Mouse (Mus musculus) testis, adult 2 months (tissue): Measurements from ENCODE around the gene Slc16a9. TPM values are rescaled to one million over a fixed set of nuclear protein-coding genes. Genes with fewer than 3 reads are reported as not detected.

Source experiments
- H3K27ac ChIP-seq: fragments of 200-500 bp; 2 replicates; pipeline ENCODE4 v1.5.1; 2012; ENCODE audit warnings: low read depth, low read length; ENCODE audit not compliant: control insufficient read depth, insufficient read depth
- H3K27me3 ChIP-seq: fragments of 200-500 bp; 2 replicates; pipeline ENCODE4 v1.6.1; 2012; ENCODE audit warnings: mild to moderate bottlenecking, low read length, moderate library complexity; ENCODE audit not compliant: control insufficient read depth, insufficient read depth
- H3K36me3 ChIP-seq: fragments of 200-500 bp; 2 replicates; pipeline ENCODE4 v1.6.1; 2012; ENCODE audit warnings: mild to moderate bottlenecking, low read length; ENCODE audit not compliant: control insufficient read depth, insufficient read depth
- H3K4me1 ChIP-seq: fragments of 200-500 bp; 2 replicates; pipeline ENCODE4 v1.6.1; 2012; ENCODE audit warnings: low read length; ENCODE audit not compliant: control insufficient read depth, insufficient read depth
- H3K4me3 ChIP-seq: fragments of 200-500 bp; 2 replicates; pipeline ENCODE4 v1.5.1; 2012; ENCODE audit warnings: low read depth, mild to moderate bottlenecking, low read length, moderate library complexity, mixed read lengths; ENCODE audit not compliant: control insufficient read depth
- CTCF ChIP-seq: fragments of 200-500 bp; IDR thresholded peaks from 2 replicates; pipeline ENCODE4 v1.5.1; 2012; ENCODE audit warnings: low read depth, mild to moderate bottlenecking, inconsistent platforms, low read length, moderate library complexity; ENCODE audit not compliant: control insufficient read depth, insufficient read depth, insufficient replicate concordance
- POLR2A ChIP-seq: fragments of 200-500 bp; IDR thresholded peaks from 2 replicates; pipeline ENCODE4 v1.6.1; 2012; ENCODE audit warnings: low read depth, mild to moderate bottlenecking, inconsistent platforms, low read length, moderate library complexity; ENCODE audit not compliant: control insufficient read depth
- polyA plus RNA-seq: library from polyadenylated mRNA; depleted of rRNA; stranded (reverse); fragments of >200 nt; gene quantifications from 2 replicates; pipeline ENCODE4 v1.2.3, GENCODE M21; 2012

Slc16a9 gene
- polyA plus RNA-seq, 1 experiment: 2.2 TPM

- TF ChIP-seq CTCF: no peak
- TF ChIP-seq POLR2A: no peak
- H3K27ac ChIP-seq: no peak overlapping the region
- H3K36me3 ChIP-seq: no peaks in the 10 kb centered on the region
- no peaks in the 10 kb centered on the region for H3K4me1 ChIP-seq
- no peak overlapping the region for H3K4me3 ChIP-seq
- no peaks in the 10 kb centered on the region for H3K27me3 ChIP-seq
These were observed 5.9 kb downstream of the Slc16a9 start for GRCm38 (mm10) chr10:70250766-70251165.

- Histone ChIP-seq H3K27ac (no peak overlapping the region), H3K27me3 (no peaks in the 10 kb centered on the region), H3K4me1 (no peaks in the 10 kb centered on the region), H3K36me3 (no peaks in the 10 kb centered on the region), H3K4me3 (no peak overlapping the region)
- TF ChIP-seq POLR2A (no peak), CTCF (no peak)
These were observed 9.8 kb downstream of the Slc16a9 start for GRCm38 (mm10) chr10:70254666-70255065.

- Histone ChIP-seq H3K4me1 (no peaks in the 10 kb centered on the region), H3K27me3 (no peaks in the 10 kb centered on the region), H3K36me3 (no peaks in the 10 kb centered on the region), H3K4me3 (0 out of 2 replicates have a peak overlapping the region, but pooled peaks have one; percentile 2), H3K27ac (no peak overlapping the region)
- TF ChIP-seq POLR2A: no peak
- TF ChIP-seq CTCF: no peak
These were observed 10.8 kb downstream of the Slc16a9 start for GRCm38 (mm10) chr10:70255601-70256210.

GRCm38 (mm10) chr10:70257029-70257428 is 12.1 kb downstream of the Slc16a9 start:
- H3K27ac ChIP-seq: no peak overlapping the region
- TF ChIP-seq POLR2A: no peak
- TF ChIP-seq CTCF: no peak

GRCm38 (mm10) chr10:70260904-70261303 is 16.0 kb downstream of the Slc16a9 start:
- Histone ChIP-seq H3K27ac (no peak overlapping the region), H3K4me3 (no peak overlapping the region), H3K4me1 (no peaks in the 10 kb centered on the region), H3K36me3 (no peaks in the 10 kb centered on the region), H3K27me3 (no peaks in the 10 kb centered on the region)
- no peak for TF ChIP-seq POLR2A
- TF ChIP-seq CTCF: no peak

More at GRCm38 (mm10) chr10:70257029-70257428, 12.1 kb downstream of the Slc16a9 start:
- H3K4me3 ChIP-seq: no peak overlapping the region
- no peaks in the 10 kb centered on the region for H3K27me3 ChIP-seq
- no peaks in the 10 kb centered on the region for H3K4me1 ChIP-seq
- H3K36me3 ChIP-seq: no peaks in the 10 kb centered on the region

GRCm38 (mm10) chr10:70262051-70262450 is 17.2 kb downstream of the Slc16a9 start:
- Histone ChIP-seq H3K4me1 (peaks cover 6% of the 10 kb centered on the region), H3K27ac (no peak overlapping the region), H3K4me3 (no peak overlapping the region), H3K36me3 (no peaks in the 10 kb centered on the region), H3K27me3 (no peaks in the 10 kb centered on the region)
- TF ChIP-seq CTCF (no peak), POLR2A (no peak)

GRCm38 (mm10) chr10:70263681-70264189 is 18.8 kb downstream of the Slc16a9 start:
- Histone ChIP-seq H3K27ac (no peak overlapping the region), H3K4me1 (peaks cover 11% of the 10 kb centered on the region), H3K27me3 (no peaks in the 10 kb centered on the region), H3K4me3 (no peak overlapping the region), H3K36me3 (no peaks in the 10 kb centered on the region)
- no peak for TF ChIP-seq CTCF
